In the genomic region with DNA sequence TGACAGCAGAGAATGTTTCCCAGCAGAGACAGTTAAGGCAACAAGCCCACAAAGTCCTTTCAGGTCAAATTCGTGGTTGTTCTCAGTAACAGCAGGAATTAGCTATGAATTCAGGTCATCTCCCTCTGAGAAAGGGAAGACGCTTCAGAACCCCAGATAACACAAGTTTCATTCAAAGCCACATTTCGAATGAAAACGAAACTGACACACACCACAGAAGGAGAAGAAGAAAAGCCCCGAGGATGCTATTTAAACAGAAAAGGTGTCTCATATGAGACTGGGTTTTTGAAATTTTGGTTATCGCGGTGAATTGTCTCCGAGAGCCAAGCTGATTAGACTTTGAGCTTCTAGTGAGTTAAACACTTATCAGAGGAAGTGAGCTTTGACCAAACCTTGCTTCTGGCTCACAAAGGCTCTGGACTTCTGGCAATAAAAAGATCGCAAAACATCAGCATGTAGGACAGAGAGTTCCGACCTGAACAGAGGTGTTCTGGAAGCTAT, we compare ENCODE assay signal across 12 mouse cellular contexts. TPM values are rescaled to one million over a fixed set of nuclear protein-coding genes. Genes with fewer than 3 reads are reported as not detected.
DNase-seq lines count a peak whose midpoint lies in the region; ATAC-seq and TF ChIP-seq lines count a peak whose summit lies in the region.
"Had no signal": no experiment of that assay in that cellular context is flagged by ENCODE, and none has a peak within 500 bp of the region (broad histone marks: within the 10 kb centered on the region; RNA-seq: fewer than 3 reads in every experiment).

No protein-coding gene starts in this region.

- no peaks in the 10 kb centered on the region for H3K36me3 ChIP-seq in liver, embryonic 14.5 days (replicated peaks; ENCODE audit: control insufficient read depth, insufficient read depth, low read depth)
- H3K36me3 ChIP-seq in splenic B cell, adult 2 months (ENCODE audit: control insufficient read depth, insufficient read depth, low read length, poor library complexity, severe bottlenecking): no peaks in the 10 kb centered on the region
- H3K36me3 ChIP-seq in midbrain, embryonic 10.5 days: no peaks in the 10 kb centered on the region
- H3K36me3 ChIP-seq: G1E; heart, embryonic 12.5 days had no signal

- H3K9me3 ChIP-seq in liver, embryonic 14.5 days (ENCODE audit: control insufficient read depth, low read length): no peaks in the 10 kb centered on the region
- no peaks in the 10 kb centered on the region for H3K9me3 ChIP-seq in midbrain, embryonic 10.5 days (replicated peaks)
- H3K9me3 ChIP-seq: G1E had no signal

- whole genome bisulfite sequencing in liver, embryonic 14.5 days (ENCODE audit: insufficient replicate concordance): 31% methylated on average over 10 of the region's 10 CpGs
- 84% methylated on average over 10 of the region's 10 CpGs for WGBS in midbrain, embryonic 10.5 days
- WGBS in cerebellum, adult 2 months: 75% methylated on average over 10 of the region's 10 CpGs

- no peak overlapping the region for H3K27ac ChIP-seq in bone marrow macrophage, adult 2 months (ENCODE audit: insufficient read depth, low read depth, low read length)
- no peak overlapping the region for H3K27ac ChIP-seq in liver, embryonic 14.5 days
- no peak overlapping the region for H3K27ac ChIP-seq in midbrain, embryonic 10.5 days (replicated peaks)
- no peak overlapping the region for H3K27ac ChIP-seq in cerebellum, adult 2 months (ENCODE audit: insufficient read depth, low read length)

- no peak overlapping the region for H3K9ac ChIP-seq in liver, embryonic 14.5 days (replicated peaks)
- H3K9ac ChIP-seq: heart, embryonic 12.5 days had no signal

- no peak; the same call in 1 of the 2 replicates for ATAC-seq in liver, embryonic 14.5 days (ENCODE audit: insufficient read depth)

- H3K4me2 ChIP-seq in liver, embryonic 14.5 days (ENCODE audit: low read depth): peak overlapping the region; percentile 38
- H3K4me2 ChIP-seq: heart, embryonic 12.5 days had no signal

- TF ChIP-seq POLR2A in bone marrow macrophage, adult 2 months (IDR thresholded peaks at IDR 0.05; ENCODE audit: borderline replicate concordance, low read depth, low read length): no peak
- no peak for TF ChIP-seq POLR2A in cerebellum, adult 2 months (IDR thresholded peaks at IDR 0.05; ENCODE audit: borderline replicate concordance, insufficient read depth, low read length)

- TF ChIP-seq CTCF in bone marrow macrophage, adult 2 months (IDR thresholded peaks at IDR 0.05; ENCODE audit: low read depth, low read length): no peak
- TF ChIP-seq CTCF in liver, embryonic 14.5 days (IDR thresholded peaks at IDR 0.05; ENCODE audit: low read depth): no peak
- TF ChIP-seq CTCF in cerebellum, adult 2 months (IDR thresholded peaks at IDR 0.05; ENCODE audit: borderline replicate concordance, insufficient read depth, low read depth, low read length): no peak

- DNase-seq in spleen, postnatal 36 days (ENCODE audit: low spot score in 2 of 2): peak; percentile 40 to 73
- no peak for DNase-seq in spleen, postnatal 4 days (ENCODE audit: low spot score in 2 of 2)
- no peak for DNase-seq in liver, embryonic 14.5 days (ENCODE audit: low read depth in 3 of 3, low spot score in 3 of 3)
- DNase-seq in splenic B cell, adult 2 months (ENCODE audit: low read depth, low spot score): peak; percentile 76
- DNase-seq in midbrain, embryonic 10.5 days (ENCODE audit: low spot score): no peak
- DNase-seq in cerebellum, adult 2 months: no peak
- no peak for DNase-seq in layer of hippocampus, postnatal 10 days (ENCODE audit: low spot score in 2 of 2)
- DNase-seq: lung, postnatal 10 days had no signal

- no peaks in the 10 kb centered on the region for H3K27me3 ChIP-seq in liver, embryonic 14.5 days (ENCODE audit: control insufficient read depth, insufficient read depth, low read length)
- H3K27me3 ChIP-seq in splenic B cell, adult 2 months (ENCODE audit: control insufficient read depth, insufficient read depth, low read length, poor library complexity, severe bottlenecking): no peaks in the 10 kb centered on the region
- H3K27me3 ChIP-seq in midbrain, embryonic 10.5 days (ENCODE audit: low read depth, poor library complexity, severe bottlenecking): no peaks in the 10 kb centered on the region
- no peaks in the 10 kb centered on the region for H3K27me3 ChIP-seq in cerebellum, adult 2 months (ENCODE audit: control insufficient read depth, insufficient read depth, low read length)
- H3K27me3 ChIP-seq: heart, embryonic 12.5 days had no signal

- H3K4me3 ChIP-seq in bone marrow macrophage, adult 2 months (ENCODE audit: insufficient read depth, low read length): peak overlapping the region; percentile 19; the same call in 1 of the 2 replicates
- H3K4me3 ChIP-seq in liver, embryonic 14.5 days (ENCODE audit: insufficient read depth in 1 of 2, low read depth in 2 of 2, low read length in 2 of 2): no peak overlapping the region
- no peak overlapping the region for H3K4me3 ChIP-seq in midbrain, embryonic 10.5 days
- H3K4me3 ChIP-seq in cerebellum, adult 2 months (replicated peaks; ENCODE audit: insufficient read depth, low read depth, low read length): no peak overlapping the region
- H3K4me3 ChIP-seq: heart, embryonic 12.5 days had no signal

- no peak for TF ChIP-seq EP300 in liver, embryonic 14.5 days (IDR thresholded peaks at IDR 0.05; ENCODE audit: low read depth)

- peaks cover 16% of the 10 kb centered on the region for H3K4me1 ChIP-seq in bone marrow macrophage, adult 2 months (ENCODE audit: control insufficient read depth, insufficient read depth, low read length)
- H3K4me1 ChIP-seq in liver, embryonic 14.5 days (replicated peaks; ENCODE audit: control insufficient read depth in 2 of 2, insufficient read depth in 2 of 2, low read length in 1 of 2): peaks cover 0 to 4% of the 10 kb centered on the region in 2 experiments; a peak in 2 of 4 replicates
- no peaks in the 10 kb centered on the region for H3K4me1 ChIP-seq in midbrain, embryonic 10.5 days
- no peaks in the 10 kb centered on the region for H3K4me1 ChIP-seq in cerebellum, adult 2 months (ENCODE audit: control insufficient read depth, insufficient read depth, low read length)
- H3K4me1 ChIP-seq: heart, embryonic 12.5 days had no signal

RNA-seq across cellular contexts. Expression of gene Fh1, which starts 6.3 kb away (rescaled TPM):
- 185 and 188 TPM in 2 replicates for polyA plus RNA-seq in bone marrow macrophage, adult 2 months (2012; ENCODE audit: insufficient read depth, insufficient read length, missing spikeins)
- polyA plus RNA-seq in liver, embryonic 14.5 days (2012; rRNA removed): 31.8 and 56.1 TPM in 2 replicates
- polyA plus RNA-seq in liver, embryonic 14.5 days (2014; fragmentation: Nextera tagmentation; extraction: Ambion mirVana): 91.0 and 96.6 TPM in 2 replicates
- 108 and 124 TPM in 2 replicates for polyA plus RNA-seq in midbrain, embryonic 10.5 days (2016; fragmentation: Nextera tagmentation; extraction: Ambion mirVana)
- 129 and 142 TPM in 2 replicates for polyA plus RNA-seq in cerebellum, adult 2 months (2012; rRNA removed)
- 10 to 100 TPM; 82.3 to 82.7 TPM for total RNA-seq in layer of hippocampus, postnatal 10 days (2021)

RNA-seq across cellular contexts. Expression of gene Kmo, which starts 11.6 kb away (rescaled TPM):
- 12.3 and 15.5 TPM in 2 replicates for polyA plus RNA-seq in bone marrow macrophage, adult 2 months (2012; ENCODE audit: insufficient read depth, insufficient read length, missing spikeins)
- polyA plus RNA-seq in liver, embryonic 14.5 days (2012; rRNA removed): 4.1 and 5.8 TPM in 2 replicates
- 9.4 and 9.7 TPM in 2 replicates for polyA plus RNA-seq in liver, embryonic 14.5 days (2014; fragmentation: Nextera tagmentation; extraction: Ambion mirVana)
- polyA plus RNA-seq in midbrain, embryonic 10.5 days (2016; fragmentation: Nextera tagmentation; extraction: Ambion mirVana): 0.11 and 0.12 TPM in 2 replicates
- polyA plus RNA-seq in cerebellum, adult 2 months (2012; rRNA removed): 0.14 and 0.20 TPM in 2 replicates
- total RNA-seq in layer of hippocampus, postnatal 10 days (2021): not detected
- total RNA-seq: G1E; left cerebral cortex, postnatal 25 days had no signal
- polyA plus RNA-seq: G1E had no signal

Comparison
In these comparisons a context has a peak if more than half of its experiments do, and no peak if none do; other contexts are left out.
1. DNase-seq: peak in spleen, postnatal 36 days (2 of 2) and splenic B cell, adult 2 months (single experiment); none in spleen, postnatal 4 days (0 of 2), liver, embryonic 14.5 days (0 of 3), midbrain, embryonic 10.5 days (single experiment), cerebellum, adult 2 months (0 of 2) and layer of hippocampus, postnatal 10 days (0 of 2).